Comparison of ENCODE assay signal across 9 mouse cellular contexts in genomic region chr4:141899936-141900335, GRCm38 (mm10). TPM values are rescaled to one million over a fixed set of nuclear protein-coding genes. Genes with fewer than 3 reads are reported as not detected.
A peak's percentile ranks its signal among the peaks of the same experiment; 100 is the strongest.
DNase-seq lines count a peak whose midpoint lies in the region; ATAC-seq lines count a peak whose summit lies in the region.
"Had no signal": no experiment of that assay in that cellular context is flagged by ENCODE, and none has a peak within 500 bp of the region (broad histone marks: within the 10 kb centered on the region; RNA-seq: fewer than 3 reads in every experiment).

No protein-coding gene starts in this region.

- peaks cover 13% of the 10 kb centered on the region; the same call in 1 of the 2 replicates for H3K4me1 ChIP-seq in kidney, embryonic 16.5 days (ENCODE audit: insufficient read depth, low read length)
- H3K4me1 ChIP-seq in embryonic facial prominence, embryonic 13.5 days = peaks cover 22% of the 10 kb centered on the region
- H3K4me1 ChIP-seq in hindbrain, embryonic 11.5 days (replicated peaks; ENCODE audit: control insufficient read depth, insufficient read depth, low read length) = peaks cover 23% of the 10 kb centered on the region
- H3K4me1 ChIP-seq in midbrain, embryonic 15.5 days = peaks cover 25% of the 10 kb centered on the region

- no peak for ATAC-seq in kidney, embryonic 16.5 days (ENCODE audit: low FRiP score, low TSS enrichment)
- ATAC-seq in embryonic facial prominence, embryonic 13.5 days (ENCODE audit: insufficient number of reproducible peaks, insufficient read depth, low FRiP score, low TSS enrichment, low read depth) = no peak
- ATAC-seq in hindbrain, embryonic 11.5 days (ENCODE audit: low FRiP score) = peak; percentile 41
- ATAC-seq in midbrain, embryonic 15.5 days (replicated peaks) = 0 out of 2 replicates have a peak, but pooled peaks have one; percentile 5

- H3K4me2 ChIP-seq in kidney, embryonic 16.5 days (replicated peaks; ENCODE audit: low read depth, low read length) = no peak overlapping the region
- H3K4me2 ChIP-seq in embryonic facial prominence, embryonic 13.5 days = no peak overlapping the region
- H3K4me2 ChIP-seq in hindbrain, embryonic 11.5 days (replicated peaks; ENCODE audit: low read depth, low read length) = no peak overlapping the region
- H3K4me2 ChIP-seq in midbrain, embryonic 15.5 days = no peak overlapping the region

- no peak overlapping the region for H3K4me3 ChIP-seq in kidney, embryonic 16.5 days (ENCODE audit: low read length)
- H3K4me3 ChIP-seq in embryonic facial prominence, embryonic 13.5 days = no peak overlapping the region
- no peak overlapping the region for H3K4me3 ChIP-seq in hindbrain, embryonic 11.5 days (ENCODE audit: low read depth, low read length)
- H3K4me3 ChIP-seq in midbrain, embryonic 15.5 days = no peak overlapping the region

- H3K27me3 ChIP-seq in kidney, embryonic 16.5 days (ENCODE audit: insufficient read depth, low read length) = no peaks in the 10 kb centered on the region
- no peaks in the 10 kb centered on the region for H3K27me3 ChIP-seq in embryonic facial prominence, embryonic 13.5 days
- no peaks in the 10 kb centered on the region for H3K27me3 ChIP-seq in hindbrain, embryonic 11.5 days (ENCODE audit: control insufficient read depth, insufficient read depth, low read length)
- H3K27me3 ChIP-seq in midbrain, embryonic 15.5 days (replicated peaks) = no peaks in the 10 kb centered on the region

- H3K36me3 ChIP-seq in kidney, embryonic 16.5 days (ENCODE audit: insufficient read depth, low read length) = no peaks in the 10 kb centered on the region
- no peaks in the 10 kb centered on the region for H3K36me3 ChIP-seq in embryonic facial prominence, embryonic 13.5 days
- H3K36me3 ChIP-seq in hindbrain, embryonic 11.5 days (ENCODE audit: control insufficient read depth, insufficient read depth, low read length) = no peaks in the 10 kb centered on the region
- H3K36me3 ChIP-seq in midbrain, embryonic 15.5 days (replicated peaks) = no peaks in the 10 kb centered on the region

- no peaks in the 10 kb centered on the region for H3K9me3 ChIP-seq in kidney, embryonic 16.5 days (ENCODE audit: low read length)
- H3K9me3 ChIP-seq in embryonic facial prominence, embryonic 13.5 days = no peaks in the 10 kb centered on the region
- H3K9me3 ChIP-seq in hindbrain, embryonic 11.5 days (ENCODE audit: control insufficient read depth, low read length) = no peaks in the 10 kb centered on the region
- H3K9me3 ChIP-seq in midbrain, embryonic 15.5 days = no peaks in the 10 kb centered on the region

- H3K27ac ChIP-seq in kidney, embryonic 16.5 days (ENCODE audit: low read length) = peak overlapping the region; percentile 52; the same call in 1 of the 2 replicates
- peak overlapping the region; percentile 62 for H3K27ac ChIP-seq in embryonic facial prominence, embryonic 13.5 days
- peak overlapping the region; percentile 91 for H3K27ac ChIP-seq in hindbrain, embryonic 11.5 days (ENCODE audit: low read depth, low read length)
- H3K27ac ChIP-seq in midbrain, embryonic 15.5 days = peak overlapping the region; percentile 77

- H3K9ac ChIP-seq in kidney, embryonic 16.5 days (replicated peaks; ENCODE audit: low read length) = 0 out of 2 replicates have a peak overlapping the region, but pooled peaks have one; percentile 14
- no peak overlapping the region for H3K9ac ChIP-seq in embryonic facial prominence, embryonic 13.5 days
- H3K9ac ChIP-seq in hindbrain, embryonic 11.5 days (ENCODE audit: low read depth, low read length) = 0 out of 2 replicates have a peak overlapping the region, but pooled peaks have one; percentile 25
- H3K9ac ChIP-seq in midbrain, embryonic 15.5 days = no peak overlapping the region

- no peak for DNase-seq in kidney, adult 8-10 months
- DNase-seq in hindbrain, embryonic 11.5 days (ENCODE audit: low spot score) = no peak
- DNase-seq in cerebellum, postnatal 25 days = no peak
- no peak for DNase-seq in frontal cortex, postnatal 36 days (ENCODE audit: low spot score in 2 of 2)
- DNase-seq in spleen, adult 18-20 months = no peak

- WGBS in kidney, embryonic 16.5 days = 16% methylated on average over 8 of the region's 8 CpGs
- 6% methylated on average over 8 of the region's 8 CpGs for WGBS in embryonic facial prominence, embryonic 13.5 days
- 3% methylated on average over 8 of the region's 8 CpGs for WGBS in hindbrain, embryonic 11.5 days
- 2% methylated on average over 8 of the region's 8 CpGs for WGBS in midbrain, embryonic 15.5 days

RNA-seq across cellular contexts. Expression of gene Efhd2, which starts 25.2 kb away (rescaled TPM):
- 58.5 and 62.4 TPM in 2 replicates for polyA plus RNA-seq in kidney, embryonic 16.5 days (2015; fragmentation: Nextera tagmentation; extraction: Ambion mirVana)
- 51.2 and 52.0 TPM in 2 replicates for polyA plus RNA-seq in embryonic facial prominence, embryonic 13.5 days (2015; fragmentation: Nextera tagmentation; extraction: Ambion mirVana)
- 25.0 and 26.1 TPM in 2 replicates for polyA plus RNA-seq in hindbrain, embryonic 11.5 days (2014; fragmentation: Nextera tagmentation; extraction: Ambion mirVana)
- 71.5 and 82.6 TPM in 2 replicates for polyA plus RNA-seq in midbrain, embryonic 15.5 days (2015; fragmentation: Nextera tagmentation; extraction: Ambion mirVana)

RNA-seq across cellular contexts. Expression of gene Ctrc, which starts 53.8 kb away (rescaled TPM):
- not detected in 2 replicates for polyA plus RNA-seq in kidney, embryonic 16.5 days (2015; fragmentation: Nextera tagmentation; extraction: Ambion mirVana)
- polyA plus RNA-seq in embryonic facial prominence, embryonic 13.5 days (2015; fragmentation: Nextera tagmentation; extraction: Ambion mirVana) = not detected in 2 replicates
- polyA plus RNA-seq in hindbrain, embryonic 11.5 days (2014; fragmentation: Nextera tagmentation; extraction: Ambion mirVana) = not detected in 2 replicates
- polyA plus RNA-seq in midbrain, embryonic 15.5 days (2015; fragmentation: Nextera tagmentation; extraction: Ambion mirVana) = not detected in 2 replicates
- polyA plus RNA-seq: liver, embryonic 16.5 days had no signal

Comparison
In these comparisons a context has a peak if more than half of its experiments do, and no peak if none do; other contexts are left out.
1. ATAC-seq: peak in hindbrain, embryonic 11.5 days (single experiment) and midbrain, embryonic 15.5 days (single experiment); none in kidney, embryonic 16.5 days (single experiment) and embryonic facial prominence, embryonic 13.5 days (single experiment).
2. H3K9ac ChIP-seq: peak in kidney, embryonic 16.5 days (single experiment) and hindbrain, embryonic 11.5 days (single experiment); none in embryonic facial prominence, embryonic 13.5 days (single experiment) and midbrain, embryonic 15.5 days (single experiment).
3. Peak in every context shown above with its lines, with median percentiles within 50 percentile points of each other: H3K27ac ChIP-seq.